Mouse (Mus musculus): ENCODE results near the gene Nupr1l. TPM values are rescaled to one million over a fixed set of nuclear protein-coding genes. Genes with fewer than 3 reads are reported as not detected.
"Not testable (repeated sequence)": the region's sequence is repeated elsewhere in the genome, so short reads cannot be mapped to it uniquely, and the experiment has no call there.

Nupr1l gene
- polyA plus RNA-seq, 1 experiment: 6.4 TPM

GRCm38 (mm10) chr5:129878946-129879345 lies 29.4 kb upstream of the Nupr1l start:
- peak; percentile 24 for DNase-seq

GRCm38 (mm10) chr5:129879888-129880287 lies 28.5 kb upstream of the Nupr1l start:
- no peaks in the 10 kb centered on the region for H3K4me1 ChIP-seq (ENCODE audit: control insufficient read depth, insufficient read depth, low read length)
- WGBS: 64% methylated on average over 3 of the region's 3 CpGs
- DNase-seq: no peak
- H3K4me3 ChIP-seq (replicated peaks; ENCODE audit: extremely low read depth, low read depth, low read length): no peak overlapping the region
- TF ChIP-seq CTCF (IDR thresholded peaks at IDR 0.05; ENCODE audit: insufficient read depth, low read length): no peak
- no peak for TF ChIP-seq POLR2A (IDR thresholded peaks at IDR 0.05; ENCODE audit: borderline replicate concordance, extremely low read depth, low read depth, low read length)

More at GRCm38 (mm10) chr5:129878946-129879345, 29.4 kb upstream of the Nupr1l start:
- no peaks in the 10 kb centered on the region for H3K4me1 ChIP-seq (ENCODE audit: control insufficient read depth, insufficient read depth, low read length)
- WGBS: 40% methylated on average over 2 of the region's 2 CpGs
- TF ChIP-seq CTCF (IDR thresholded peaks at IDR 0.05; ENCODE audit: insufficient read depth, low read length): peak; percentile 68
- TF ChIP-seq POLR2A (IDR thresholded peaks at IDR 0.05; ENCODE audit: borderline replicate concordance, extremely low read depth, low read depth, low read length): no peak
- H3K4me3 ChIP-seq (replicated peaks; ENCODE audit: extremely low read depth, low read depth, low read length): no peak overlapping the region

GRCm38 (mm10) chr5:129886271-129886670 lies 22.1 kb upstream of the Nupr1l start:
- WGBS: 11% methylated on average over 10 of the region's 10 CpGs
- Histone ChIP-seq H3K4me3 (replicated peaks; ENCODE audit: extremely low read depth, low read depth, low read length) (peak overlapping the region; percentile 80), H3K4me1 (ENCODE audit: control insufficient read depth, insufficient read depth, low read length) (peaks cover 3% of the 10 kb centered on the region; the same call in 1 of the 2 replicates)
- no peak for DNase-seq
- no peak for TF ChIP-seq POLR2A (IDR thresholded peaks at IDR 0.05; ENCODE audit: borderline replicate concordance, extremely low read depth, low read depth, low read length)
- TF ChIP-seq CTCF (IDR thresholded peaks at IDR 0.05; ENCODE audit: insufficient read depth, low read length): no peak

GRCm38 (mm10) chr5:129886911-129887636 lies 21.3 kb upstream of the Nupr1l start, which contains the start of gene Chchd2:
Chchd2 (minus strand) TSS chr5:129887470.
- DNase-seq: peak; percentile 92
- peak within 1 kb of the TSS; percentile 80 for H3K4me3 ChIP-seq (replicated peaks; ENCODE audit: extremely low read depth, low read depth, low read length)
- TF ChIP-seq POLR2A (IDR thresholded peaks at IDR 0.05; ENCODE audit: borderline replicate concordance, extremely low read depth, low read depth, low read length): peak; percentile 82
- TF ChIP-seq CTCF (IDR thresholded peaks at IDR 0.05; ENCODE audit: insufficient read depth, low read length): no peak
- H3K4me1 ChIP-seq (ENCODE audit: control insufficient read depth, insufficient read depth, low read length): peaks cover 3% of the 10 kb centered on the region; the same call in 1 of the 2 replicates
- WGBS: under 1% methylated on average over 46 of the region's 46 CpGs

GRCm38 (mm10) chr5:129890390-129890789 lies 17.9 kb upstream of the Nupr1l start:
- not testable (repeated sequence) for DNase-seq; H3K4me3 ChIP-seq (replicated peaks; ENCODE audit: extremely low read depth, low read depth, low read length); H3K4me1 ChIP-seq (ENCODE audit: control insufficient read depth, insufficient read depth, low read length)
- WGBS: 54% methylated on average over 7 of the region's 7 CpGs

- peak within 1 kb of the TSS; percentile 75 for H3K4me3 ChIP-seq (replicated peaks; ENCODE audit: extremely low read depth, low read depth, low read length)
- H3K4me1 ChIP-seq (ENCODE audit: control insufficient read depth, insufficient read depth, low read length): no peaks in the 10 kb centered on the region
- 2% methylated on average over 44 of the region's 44 CpGs for WGBS
- DNase-seq: peak; percentile 84
- TF ChIP-seq POLR2A (IDR thresholded peaks at IDR 0.05; ENCODE audit: borderline replicate concordance, extremely low read depth, low read depth, low read length): no peak
- TF ChIP-seq CTCF (IDR thresholded peaks at IDR 0.05; ENCODE audit: insufficient read depth, low read length): no peak
Measured at GRCm38 (mm10) chr5:129895198-129896088, 12.9 kb upstream of the Nupr1l start, which contains the start of gene Zbed5. Zbed5 (plus strand) TSS chr5:129895723.

GRCm38 (mm10) chr5:129898449-129898848 lies 9.9 kb upstream of the Nupr1l start, which contains the start of gene Phkg1:
Phkg1 (minus strand) TSS chr5:129898549.
- TF ChIP-seq CTCF (IDR thresholded peaks at IDR 0.05; ENCODE audit: insufficient read depth, low read length) (no peak), POLR2A (IDR thresholded peaks at IDR 0.05; ENCODE audit: borderline replicate concordance, extremely low read depth, low read depth, low read length) (no peak)
- no peak for DNase-seq
- WGBS: 100% methylated on average over 1 of the region's 1 CpGs

GRCm38 (mm10) chr5:129907775-129908174 lies 565 bp upstream of the Nupr1l start:
- WGBS: 27% methylated on average over 4 of the region's 4 CpGs
- DNase-seq: no peak
- no peak overlapping the region for H3K4me3 ChIP-seq (replicated peaks; ENCODE audit: extremely low read depth, low read depth, low read length)
- H3K4me1 ChIP-seq (ENCODE audit: control insufficient read depth, insufficient read depth, low read length): no peaks in the 10 kb centered on the region; the same call in 1 of the 2 replicates
- no peak for TF ChIP-seq CTCF (IDR thresholded peaks at IDR 0.05; ENCODE audit: insufficient read depth, low read length)
- no peak for TF ChIP-seq POLR2A (IDR thresholded peaks at IDR 0.05; ENCODE audit: borderline replicate concordance, extremely low read depth, low read depth, low read length)

More at GRCm38 (mm10) chr5:129898449-129898848, 9.9 kb upstream of the Nupr1l start, which contains the start of gene Phkg1:
- Histone ChIP-seq H3K4me3 (replicated peaks; ENCODE audit: extremely low read depth, low read depth, low read length) (no peak within 1 kb of the TSS), H3K4me1 (ENCODE audit: control insufficient read depth, insufficient read depth, low read length) (no peaks in the 10 kb centered on the region)

- peak overlapping the region; percentile 8 for H3K4me3 ChIP-seq (replicated peaks; ENCODE audit: extremely low read depth, low read depth, low read length)
Measured at GRCm38 (mm10) chr5:129909147-129909546, 807 bp downstream of the Nupr1l start.

More at GRCm38 (mm10) chr5:129909147-129909546, 807 bp downstream of the Nupr1l start:
- no peaks in the 10 kb centered on the region; the same call in 1 of the 2 replicates for H3K4me1 ChIP-seq (ENCODE audit: control insufficient read depth, insufficient read depth, low read length)
- no peak for DNase-seq
- TF ChIP-seq CTCF (IDR thresholded peaks at IDR 0.05; ENCODE audit: insufficient read depth, low read length) (no peak), POLR2A (IDR thresholded peaks at IDR 0.05; ENCODE audit: borderline replicate concordance, extremely low read depth, low read depth, low read length) (no peak)
- 69% methylated on average over 9 of the region's 9 CpGs for WGBS
